Mouse (Mus musculus): ENCODE measurements around the gene Dhrs7b.
"Not testable (repeated sequence)": the region's sequence is repeated elsewhere in the genome, so short reads cannot be mapped to it uniquely, and the experiment has no call there.

Gene Dhrs7b

GRCm38 (mm10) chr11:60830433-60831052 lies at the start of gene Dhrs7b:
Gene Dhrs7b, plus strand, starts transcription at chr11:60830631.
- DNase-seq (ENCODE audit: low read depth), result peak; percentile 99

- no peak for DNase-seq (ENCODE audit: low read depth)
Measured at GRCm38 (mm10) chr11:60784179-60784922, 46.1 kb upstream of the Dhrs7b start.

DNA sequence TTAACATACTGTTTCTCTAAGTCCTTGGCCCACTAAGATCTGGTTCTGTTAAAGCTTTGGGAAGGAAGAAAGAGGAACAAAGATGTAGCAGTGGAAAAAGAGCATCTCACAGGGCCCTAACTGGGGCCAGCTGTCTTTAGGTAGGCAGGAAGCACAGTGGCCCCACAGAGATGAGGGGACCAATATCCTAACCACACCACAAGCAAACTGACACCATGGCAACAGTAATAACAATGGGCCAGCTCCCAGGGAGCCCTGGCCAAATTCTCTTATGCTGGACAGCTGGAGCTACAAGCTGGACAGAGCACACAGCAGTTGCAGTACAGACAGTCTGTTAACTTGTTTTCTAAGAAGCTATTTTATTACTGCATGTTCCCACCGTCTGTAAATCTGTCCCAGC lies 42.8 kb upstream of the Dhrs7b start:
- DNase-seq (ENCODE audit: low read depth), result no peak

DNA sequence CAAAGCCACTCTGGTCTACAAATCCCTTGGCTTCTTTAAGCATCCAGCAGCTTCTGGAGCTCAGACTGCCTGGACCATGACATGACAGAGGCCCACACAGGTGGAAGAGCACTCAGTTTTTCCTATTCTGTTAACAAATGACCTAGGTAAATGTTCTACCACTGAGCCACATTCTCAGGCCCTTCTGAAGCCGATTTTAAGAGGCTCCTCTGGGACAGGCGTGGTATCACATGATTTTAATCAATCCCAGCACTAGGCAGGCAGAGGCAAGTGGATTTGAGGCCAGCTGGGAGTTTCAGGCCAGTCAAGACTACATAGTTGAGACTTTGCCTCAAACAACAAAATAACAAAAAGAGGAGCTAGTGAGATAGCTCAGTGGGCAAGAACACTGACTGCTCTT lies 40.0 kb upstream of the Dhrs7b start:
- DNase-seq (ENCODE audit: low read depth), result no peak

DNA sequence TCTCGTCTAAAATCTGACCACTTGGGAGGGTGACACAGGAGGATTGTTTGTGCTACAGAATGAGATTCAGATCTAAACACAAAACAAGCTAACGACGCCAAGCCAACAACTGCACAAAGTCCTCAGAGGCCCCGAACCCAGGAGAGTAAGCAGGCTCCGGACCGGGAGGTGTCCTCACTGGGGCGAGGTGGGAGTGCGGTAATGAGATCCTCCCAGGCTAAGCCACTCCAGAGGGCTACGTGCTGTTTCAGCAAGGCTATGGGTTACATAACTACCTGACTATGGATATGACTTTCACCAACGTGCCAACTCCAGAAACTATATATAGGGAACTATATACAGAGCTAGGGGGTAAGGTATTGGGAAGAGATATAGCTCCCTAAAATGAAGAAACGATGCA lies 34.1 kb upstream of the Dhrs7b start:
- no peak for DNase-seq (ENCODE audit: low read depth)

DNA sequence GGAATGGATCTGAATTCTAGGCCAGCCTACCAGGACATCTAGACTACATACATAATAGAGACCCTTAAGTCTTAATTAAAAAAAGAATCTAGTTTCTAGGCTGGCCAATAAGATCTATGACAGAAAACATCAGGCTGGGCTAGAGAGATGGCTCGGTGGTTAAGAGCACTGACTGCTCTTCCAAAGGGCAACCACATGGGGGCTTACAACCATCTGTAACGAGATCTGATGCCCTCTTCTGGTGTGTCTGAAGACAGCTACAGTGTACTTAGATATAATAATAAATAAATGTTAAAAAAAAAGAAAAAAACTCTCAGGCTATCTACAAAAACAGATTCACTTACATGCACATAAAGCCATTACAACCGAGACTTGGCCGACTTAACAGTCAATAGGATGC lies 30.5 kb upstream of the Dhrs7b start:
- DNase-seq (ENCODE audit: low read depth), result no peak

DNA sequence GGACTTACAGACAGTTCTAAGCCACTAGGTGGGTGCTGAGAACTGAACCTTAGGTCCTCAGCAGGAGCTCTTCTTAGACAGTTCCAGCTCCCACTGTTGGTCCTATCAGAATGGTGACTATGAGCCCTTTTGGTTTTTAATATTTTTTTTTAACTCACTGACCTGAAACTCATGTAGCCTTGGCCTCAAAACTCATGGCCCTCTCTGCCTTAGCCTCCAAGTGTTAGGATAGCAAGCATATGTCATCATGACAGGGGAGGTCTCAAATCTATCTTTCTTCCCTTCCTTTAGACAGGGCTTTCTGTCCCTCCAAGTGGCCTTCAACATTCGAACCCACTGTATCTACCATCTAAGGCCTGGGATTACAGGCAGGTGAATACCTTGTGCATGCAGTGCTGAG lies 29.5 kb upstream of the Dhrs7b start:
- DNase-seq (ENCODE audit: low read depth), result no peak

GRCm38 (mm10) chr11:60808286-60809070 lies 22.0 kb upstream of the Dhrs7b start:
- no peak for DNase-seq (ENCODE audit: low read depth)

DNA sequence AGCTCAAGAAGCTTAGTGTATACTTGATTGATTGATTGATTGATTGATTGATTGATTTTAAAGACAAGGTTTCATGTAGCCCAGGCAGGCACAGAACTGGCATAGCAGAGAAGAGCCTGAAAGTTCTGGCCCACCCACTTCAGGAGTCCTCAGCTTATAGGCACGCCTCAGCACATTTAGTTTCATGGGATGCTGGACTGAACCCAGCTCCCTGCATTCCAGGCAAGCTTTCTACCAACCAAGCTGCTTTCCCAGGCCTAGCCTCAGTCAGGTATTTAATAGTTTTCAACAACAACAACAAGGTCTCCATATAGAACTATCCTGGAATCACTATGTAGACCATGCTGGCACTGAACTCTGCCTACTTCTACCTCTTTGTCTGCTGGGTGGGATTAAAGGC lies 20.9 kb upstream of the Dhrs7b start:
- peak; percentile 9 for DNase-seq (ENCODE audit: low read depth)

DNA sequence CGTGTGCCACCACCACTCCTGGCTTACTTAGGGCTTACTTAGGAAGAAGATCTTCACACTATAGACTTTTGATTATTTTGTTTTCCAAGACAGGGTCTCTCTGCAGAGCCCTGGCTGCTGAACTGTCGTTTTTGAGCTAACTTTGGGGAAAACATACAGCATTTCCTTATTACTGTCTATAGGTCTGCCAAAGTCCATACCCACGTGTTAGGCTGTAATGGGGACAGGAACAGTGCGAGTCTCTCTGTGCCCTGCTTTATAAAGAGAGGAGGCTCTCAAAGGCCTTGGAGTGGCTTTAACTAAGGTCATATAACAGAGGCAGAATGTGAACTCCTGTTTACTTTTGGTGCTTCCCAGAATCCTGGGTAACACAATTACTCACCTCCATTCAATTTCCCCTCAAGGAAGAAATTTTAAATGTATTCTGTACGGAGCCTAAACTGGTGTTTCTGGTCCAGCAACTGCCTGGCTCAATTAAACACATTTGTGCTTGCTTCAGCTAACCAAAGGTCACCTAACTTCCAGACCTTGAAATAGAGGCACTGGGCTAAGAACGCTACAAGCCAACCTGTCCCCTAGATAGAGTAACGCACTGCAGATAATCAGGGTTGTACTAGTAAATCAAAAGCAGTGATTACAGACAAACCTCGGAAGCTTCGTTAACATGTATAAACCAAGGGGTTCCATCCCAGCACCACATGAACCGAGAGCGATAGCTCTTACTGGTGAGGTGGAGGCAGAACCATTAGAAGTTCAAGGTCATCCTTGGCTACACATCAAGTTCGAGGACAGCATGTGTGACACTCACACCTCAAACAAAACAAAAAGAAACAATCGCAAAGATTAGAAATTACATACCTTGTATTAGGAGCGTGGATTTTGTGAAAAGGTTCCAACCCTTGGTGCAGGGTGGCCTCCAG lies 20.1 kb upstream of the Dhrs7b start:
- peak; percentile 28 for DNase-seq (ENCODE audit: low read depth)

DNA sequence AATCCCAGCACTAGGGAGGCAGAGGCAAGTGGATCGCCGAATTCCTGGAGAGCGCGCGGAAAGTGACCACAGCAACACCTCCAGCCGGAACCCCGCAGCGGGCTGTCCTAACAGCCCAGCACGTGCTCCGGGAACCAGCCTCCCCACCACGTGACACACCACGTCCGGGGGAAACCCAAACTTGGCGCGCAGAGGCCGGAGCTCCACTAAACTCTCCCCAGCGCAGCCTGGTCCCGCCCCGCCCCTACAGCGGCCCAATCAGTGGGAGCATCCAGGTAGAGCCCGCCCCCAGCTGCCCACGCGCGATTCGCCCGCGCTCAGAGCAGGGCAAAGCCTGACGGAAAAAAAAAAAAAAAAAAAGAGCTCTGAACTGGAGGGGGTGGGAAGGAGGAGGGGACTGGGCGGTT lies 19.4 kb upstream of the Dhrs7b start:
- peak; percentile 96 for DNase-seq (ENCODE audit: low read depth)

- not testable (repeated sequence) for DNase-seq (ENCODE audit: low read depth)
Measured at GRCm38 (mm10) chr11:60811618-60812017, 18.8 kb upstream of the Dhrs7b start, which contains the start of gene Shmt1. Gene Shmt1, minus strand, starts transcription at chr11:60811718.

GRCm38 (mm10) chr11:60816398-60816797 lies 14.0 kb upstream of the Dhrs7b start:
- DNase-seq (ENCODE audit: low read depth), result no peak

DNA sequence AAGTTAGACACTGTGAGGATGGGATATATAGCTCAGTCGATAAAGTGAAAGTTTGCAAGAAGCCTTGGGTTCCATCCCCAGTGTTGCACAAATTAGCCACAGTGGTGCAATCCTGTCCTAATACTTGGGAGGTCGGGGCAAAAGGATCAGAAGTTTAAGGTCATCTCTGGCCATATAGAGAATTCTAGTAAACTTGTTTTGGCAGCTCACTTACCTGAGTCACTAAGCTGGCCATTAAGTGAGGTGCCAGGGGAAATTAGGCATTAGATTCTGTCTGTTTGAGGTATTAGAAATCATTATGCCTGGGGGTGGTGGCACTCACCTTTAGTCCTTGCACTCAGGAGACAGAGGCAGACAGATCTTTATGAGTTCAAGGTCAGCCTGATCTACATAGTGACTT lies 6.7 kb upstream of the Dhrs7b start:
- no peak for DNase-seq (ENCODE audit: low read depth)

DNA sequence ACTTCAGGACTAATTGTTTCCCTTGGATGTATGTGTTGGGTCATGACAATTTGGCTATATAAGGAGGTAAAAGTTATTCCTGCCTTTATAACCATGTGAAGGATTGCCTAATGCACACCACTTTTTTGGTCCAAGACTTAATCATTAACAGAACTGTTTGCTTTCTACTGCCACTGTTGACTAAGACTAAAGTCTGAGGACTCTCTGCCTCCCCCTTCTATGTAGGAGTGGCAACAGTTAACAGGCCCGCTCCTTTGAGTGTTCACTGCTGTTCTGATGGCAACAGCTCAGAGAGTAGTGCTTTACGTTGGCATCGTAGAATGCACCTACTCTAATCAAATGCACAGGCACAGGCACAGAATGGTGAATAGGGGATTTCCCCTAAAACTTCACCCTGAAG lies 5.2 kb upstream of the Dhrs7b start:
- peak; percentile 12 for DNase-seq (ENCODE audit: low read depth)

DNA sequence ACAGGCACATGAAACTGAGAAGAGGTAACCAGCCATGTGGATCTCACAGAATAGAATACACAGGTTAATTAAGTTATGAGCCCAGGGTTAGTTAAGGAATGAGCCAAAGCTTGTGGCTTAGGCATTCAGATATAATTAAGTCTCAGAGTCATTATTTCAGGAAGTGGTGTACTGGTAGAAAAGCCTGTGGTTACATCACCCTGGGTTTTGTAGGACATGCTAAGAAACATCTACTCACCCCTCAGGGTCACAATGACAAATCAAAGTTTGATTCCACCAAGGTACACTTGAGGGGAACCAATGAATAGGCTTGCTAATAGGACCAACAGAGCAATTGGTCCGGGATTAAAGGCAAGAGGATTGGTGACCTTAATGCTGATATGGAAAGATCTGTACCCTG lies 3.7 kb upstream of the Dhrs7b start:
- DNase-seq (ENCODE audit: low read depth), result peak; percentile 18

GRCm38 (mm10) chr11:60827241-60827945 lies 3.0 kb upstream of the Dhrs7b start:
- DNase-seq (ENCODE audit: low read depth), result no peak

GRCm38 (mm10) chr11:60828903-60829302 lies 1.5 kb upstream of the Dhrs7b start:
- DNase-seq (ENCODE audit: low read depth), result peak; percentile 20

DNA sequence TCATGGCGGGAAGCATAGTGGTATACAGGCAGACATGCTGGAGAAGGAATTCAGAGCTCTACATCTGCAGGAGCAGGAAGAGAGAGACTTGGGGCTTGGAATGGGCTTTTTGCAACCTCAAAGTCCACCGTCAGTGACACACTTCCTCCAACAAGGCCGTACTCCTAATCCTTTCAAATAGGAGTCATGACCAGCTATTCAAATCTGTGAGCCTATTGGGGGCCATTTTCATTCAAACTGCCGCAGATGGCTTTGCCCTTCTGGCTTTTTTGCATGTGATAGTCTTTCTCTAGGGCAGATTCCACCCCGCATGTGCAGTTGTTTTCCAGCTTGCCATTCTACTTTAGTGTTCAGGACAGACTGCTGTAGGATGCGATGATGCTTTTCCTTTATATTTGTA lies 6.5 kb downstream of the Dhrs7b start:
- no peak for DNase-seq (ENCODE audit: low read depth)

- DNase-seq (ENCODE audit: low read depth), result no peak
Measured at GRCm38 (mm10) chr11:60837644-60838406, 7.4 kb downstream of the Dhrs7b start.

Data from induced T-regulatory cell, adult 2 months (primary cell).